Mouse (Mus musculus) liver, embryonic 14.5 days (tissue): ENCODE measurements around the gene Qars.

Experiments
- CTCF ChIP-seq: IDR thresholded peaks from 2 replicates; pipeline ENCODE4 v1.5.1; 2016; ENCODE audit warnings: antibody characterized with exemption, low read depth, control low read depth
- EP300 ChIP-seq: IDR thresholded peaks from 2 replicates; pipeline ENCODE4 v1.6.1; 2016; ENCODE audit warnings: antibody characterized with exemption, low read depth

DNA sequence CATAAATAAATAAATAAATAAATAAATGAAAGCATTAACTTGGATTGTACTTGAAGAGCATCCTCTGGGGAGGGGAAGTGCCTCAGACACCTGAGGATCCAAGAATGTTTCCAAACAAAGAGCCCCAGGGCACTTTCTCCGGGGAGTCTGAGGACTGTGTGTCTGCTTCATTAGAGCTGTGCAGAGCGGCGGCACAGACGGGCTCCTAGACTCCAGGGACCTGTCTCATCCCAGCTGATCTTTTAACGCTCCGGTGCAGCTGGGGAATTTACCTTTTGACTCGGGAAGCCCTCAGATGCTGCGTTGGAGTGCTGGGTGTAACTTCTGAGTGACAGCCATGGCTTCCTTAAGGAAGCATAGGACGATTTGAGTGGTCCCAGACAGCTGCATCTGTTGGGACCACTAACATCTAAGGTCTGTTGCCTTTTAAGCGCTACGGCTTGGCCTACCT lies 46.3 kb upstream of the Qars start, which contains the start of gene Klhdc8b:
- TF ChIP-seq CTCF, result no peak
- TF ChIP-seq EP300, result no peak
